Mouse (Mus musculus) lung, embryonic 15.5 days (tissue): Measurements from ENCODE around the gene Plekhf1. TPM values are rescaled to one million over a fixed set of nuclear protein-coding genes. Genes with fewer than 3 reads are reported as not detected.

ENCODE experiments used
- ATAC-seq: fragments of 200-750 bp; cut with Nextera tagmentation; 2 replicates; pipeline ENCODE4 v1.8.0; 2017; ENCODE audit warnings: moderate number of reproducible peaks, borderline replicate concordance; ENCODE audit not compliant: low FRiP score, low TSS enrichment; ENCODE audit errors: extremely low read depth
- H3K27ac ChIP-seq: fragments of 300-500 bp; sonication (generic); 2 replicates; pipeline ENCODE4 v1.5.1; 2015; ENCODE audit warnings: moderate library complexity, mild to moderate bottlenecking, inconsistent platforms
- H3K27me3 ChIP-seq: fragments of 300-500 bp; sonication (generic); 2 replicates; pipeline ENCODE4 v1.6.1; 2015; ENCODE audit warnings: inconsistent platforms
- H3K36me3 ChIP-seq: fragments of 300-500 bp; sonication (generic); 2 replicates; pipeline ENCODE4 v1.6.1; 2015; ENCODE audit warnings: inconsistent platforms
- H3K4me1 ChIP-seq: fragments of 300-500 bp; sonication (generic); 2 replicates; pipeline ENCODE4 v1.6.1; 2015; ENCODE audit warnings: inconsistent platforms
- H3K4me2 ChIP-seq: fragments of 300-500 bp; sonication (generic); 2 replicates; pipeline ENCODE4 v1.6.1; 2015; ENCODE audit warnings: inconsistent platforms, mild to moderate bottlenecking, moderate library complexity
- H3K4me3 ChIP-seq: fragments of 300-500 bp; sonication (generic); 2 replicates; pipeline ENCODE4 v1.5.1; 2015; ENCODE audit warnings: mild to moderate bottlenecking, inconsistent platforms
- H3K9ac ChIP-seq: fragments of 300-500 bp; sonication (generic); 2 replicates; pipeline ENCODE4 v1.6.1; 2015; ENCODE audit warnings: inconsistent platforms
- H3K9me3 ChIP-seq: fragments of 300-500 bp; sonication (generic); 2 replicates; pipeline ENCODE4 v1.6.1; 2016; ENCODE audit warnings: inconsistent platforms
- WGBS: fragments of 180-500 bp; shearing (Covaris S2); methylation state at CpG from one replicate; pipeline ENCODE4 v1.1.7; 2015; 5-methylcytosine and 5-hydroxymethylcytosine counted together
- polyA plus RNA-seq: library from polyadenylated mRNA; unstranded; fragments of >200 nt; fragmentation: Nextera tagmentation; extraction: Ambion mirVana; gene quantifications from 2 replicates; pipeline ENCODE4 v1.2.1, GENCODE M21; 2015

Plekhf1 gene
- polyA plus RNA-seq, 1 experiment from 2014 or later: 5.5 TPM

DNA sequence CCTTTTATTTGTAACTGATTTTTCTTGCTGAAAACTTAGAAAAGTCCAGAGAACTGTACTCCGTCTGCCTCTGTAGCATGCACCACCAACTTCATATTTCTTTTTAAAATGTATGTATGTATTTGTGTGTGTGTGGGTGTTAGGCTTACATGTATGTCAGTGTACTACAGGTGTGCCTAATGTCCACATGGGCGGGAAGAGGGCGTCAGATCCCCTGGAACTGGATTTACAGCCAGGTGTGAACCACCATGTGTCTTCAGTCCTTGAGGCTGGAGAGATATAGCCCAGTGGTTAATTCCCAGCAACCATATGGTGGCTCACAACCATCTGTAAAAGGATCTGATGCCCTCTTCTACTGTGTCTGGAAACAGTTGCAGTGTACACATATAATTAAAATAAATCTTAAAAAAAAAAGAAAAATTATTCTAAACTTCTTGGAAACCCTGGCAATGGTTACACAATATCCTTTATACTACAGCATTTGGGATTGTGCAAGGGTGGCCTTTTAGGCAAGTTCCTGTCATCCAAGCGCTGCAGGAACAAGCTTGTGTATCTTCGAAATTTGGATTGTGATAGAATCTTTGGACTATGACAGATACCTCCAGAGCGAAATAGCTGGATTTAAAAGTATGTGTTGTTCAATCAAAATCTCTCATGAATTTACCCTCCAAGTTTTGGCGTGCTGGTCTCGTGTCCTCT, 27.8 kb downstream of the Plekhf1 start:
- WGBS: 61% methylated on average over 8 of the region's 8 CpGs
- H3K9me3 ChIP-seq: no peaks in the 10 kb centered on the region
- no peak overlapping the region for H3K27ac ChIP-seq
- H3K36me3 ChIP-seq: no peaks in the 10 kb centered on the region
- H3K4me3 ChIP-seq: no peak overlapping the region
- no peak for ATAC-seq
- H3K27me3 ChIP-seq: no peaks in the 10 kb centered on the region
- no peak overlapping the region for H3K9ac ChIP-seq
- H3K4me2 ChIP-seq: 0 out of 2 replicates have a peak overlapping the region, but pooled peaks have one; percentile 34
- H3K4me1 ChIP-seq: peaks cover 4% of the 10 kb centered on the region; the same call in 1 of the 2 replicates

DNA sequence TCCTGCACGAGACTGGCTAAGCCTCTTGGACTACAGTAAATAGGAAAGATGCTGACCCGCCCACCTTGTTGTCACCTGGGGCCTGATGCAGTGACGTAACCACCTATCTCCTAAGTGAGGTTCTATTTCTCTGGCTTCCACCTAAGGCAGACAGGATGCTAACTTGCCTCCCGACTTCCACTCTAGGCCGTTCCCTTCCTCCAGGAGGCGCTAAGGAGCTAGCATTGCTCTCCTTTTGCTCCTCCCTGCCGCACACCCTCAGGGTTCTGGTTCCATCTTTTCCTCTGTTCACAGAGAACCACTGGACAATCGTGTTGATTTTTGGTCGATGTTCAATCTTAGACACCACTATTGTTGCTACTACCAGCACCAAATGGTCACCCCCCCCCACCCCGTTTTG, 36.2 kb downstream of the Plekhf1 start:
- H3K36me3 ChIP-seq: no peaks in the 10 kb centered on the region
- no peak overlapping the region for H3K9ac ChIP-seq
- no peaks in the 10 kb centered on the region for H3K27me3 ChIP-seq
- H3K9me3 ChIP-seq: no peaks in the 10 kb centered on the region
- no peak overlapping the region for H3K27ac ChIP-seq
- no peak overlapping the region for H3K4me2 ChIP-seq
- no peaks in the 10 kb centered on the region for H3K4me1 ChIP-seq
- 51% methylated on average over 10 of the region's 10 CpGs for WGBS
- H3K4me3 ChIP-seq: no peak overlapping the region
- ATAC-seq: no peak

DNA sequence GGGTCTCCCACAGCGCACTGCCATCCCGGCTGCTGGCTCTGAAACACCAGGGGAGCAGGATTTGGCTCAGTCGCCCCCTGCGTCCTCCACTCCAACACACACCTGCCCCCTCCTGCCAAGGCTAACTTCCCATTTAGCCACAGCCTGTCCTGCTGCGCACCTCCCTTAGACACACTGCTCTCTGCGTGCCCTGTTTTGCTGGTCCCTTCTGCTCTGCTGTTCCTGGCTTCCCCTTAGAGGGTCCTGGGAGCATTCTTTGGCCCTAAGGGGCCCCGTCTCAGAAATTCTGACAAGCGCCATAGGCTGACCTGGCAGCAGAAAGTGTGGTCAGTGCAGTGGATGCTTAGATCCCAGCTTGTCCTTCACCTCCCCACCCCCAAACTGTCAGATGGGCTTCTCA, 36.7 kb downstream of the Plekhf1 start:
- H3K4me1 ChIP-seq: no peaks in the 10 kb centered on the region
- H3K9ac ChIP-seq: no peak overlapping the region
- no peak overlapping the region for H3K4me3 ChIP-seq
- H3K9me3 ChIP-seq: no peaks in the 10 kb centered on the region
- H3K36me3 ChIP-seq: no peaks in the 10 kb centered on the region
- H3K27me3 ChIP-seq: no peaks in the 10 kb centered on the region
- H3K4me2 ChIP-seq: no peak overlapping the region
- ATAC-seq: no peak
- H3K27ac ChIP-seq: no peak overlapping the region
- 62% methylated on average over 8 of the region's 8 CpGs for WGBS

DNA sequence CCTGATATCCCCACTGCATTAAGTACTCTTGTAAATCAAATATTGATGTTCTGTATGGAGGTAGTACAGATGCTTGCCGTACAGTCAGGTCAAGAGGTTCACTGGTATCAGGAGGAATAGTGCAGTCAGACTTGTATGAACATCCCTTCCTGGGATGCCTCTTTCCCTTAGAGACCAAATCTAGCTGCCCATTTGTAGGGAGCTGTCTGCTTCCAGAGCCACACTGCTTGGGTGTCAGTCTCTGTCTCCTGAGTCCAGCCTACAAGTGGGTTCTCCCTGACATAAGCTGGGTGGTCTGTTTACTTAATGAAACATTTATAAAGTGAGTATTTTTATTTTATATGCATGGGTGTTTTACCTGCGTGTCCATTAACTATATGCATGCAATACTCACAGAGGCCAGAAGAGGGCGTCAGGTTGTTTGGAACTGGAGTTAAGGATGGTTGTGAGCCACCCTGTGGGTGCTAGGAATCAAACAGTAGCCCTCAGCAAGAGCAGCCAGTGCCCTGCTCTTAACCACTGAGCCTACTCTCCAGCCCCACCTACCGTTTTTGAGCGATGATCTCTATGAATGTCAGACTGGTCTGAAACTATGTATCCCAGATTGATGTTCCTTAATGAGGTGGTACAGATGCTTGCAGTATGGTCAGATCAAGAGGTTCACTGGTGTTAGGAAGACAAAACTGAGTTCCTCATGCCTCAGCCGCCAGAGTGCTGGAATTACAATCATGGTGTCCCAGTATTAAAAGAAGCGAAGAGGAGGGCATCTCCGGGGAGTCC, 37.6 kb downstream of the Plekhf1 start:
- Histone ChIP-seq H3K4me3 (no peak overlapping the region), H3K27me3 (no peaks in the 10 kb centered on the region), H3K36me3 (no peaks in the 10 kb centered on the region), H3K9me3 (no peaks in the 10 kb centered on the region), H3K9ac (no peak overlapping the region), H3K4me1 (no peaks in the 10 kb centered on the region), H3K4me2 (no peak overlapping the region), H3K27ac (no peak overlapping the region)
- ATAC-seq: no peak
- 78% methylated on average over 8 of the region's 8 CpGs for WGBS

DNA sequence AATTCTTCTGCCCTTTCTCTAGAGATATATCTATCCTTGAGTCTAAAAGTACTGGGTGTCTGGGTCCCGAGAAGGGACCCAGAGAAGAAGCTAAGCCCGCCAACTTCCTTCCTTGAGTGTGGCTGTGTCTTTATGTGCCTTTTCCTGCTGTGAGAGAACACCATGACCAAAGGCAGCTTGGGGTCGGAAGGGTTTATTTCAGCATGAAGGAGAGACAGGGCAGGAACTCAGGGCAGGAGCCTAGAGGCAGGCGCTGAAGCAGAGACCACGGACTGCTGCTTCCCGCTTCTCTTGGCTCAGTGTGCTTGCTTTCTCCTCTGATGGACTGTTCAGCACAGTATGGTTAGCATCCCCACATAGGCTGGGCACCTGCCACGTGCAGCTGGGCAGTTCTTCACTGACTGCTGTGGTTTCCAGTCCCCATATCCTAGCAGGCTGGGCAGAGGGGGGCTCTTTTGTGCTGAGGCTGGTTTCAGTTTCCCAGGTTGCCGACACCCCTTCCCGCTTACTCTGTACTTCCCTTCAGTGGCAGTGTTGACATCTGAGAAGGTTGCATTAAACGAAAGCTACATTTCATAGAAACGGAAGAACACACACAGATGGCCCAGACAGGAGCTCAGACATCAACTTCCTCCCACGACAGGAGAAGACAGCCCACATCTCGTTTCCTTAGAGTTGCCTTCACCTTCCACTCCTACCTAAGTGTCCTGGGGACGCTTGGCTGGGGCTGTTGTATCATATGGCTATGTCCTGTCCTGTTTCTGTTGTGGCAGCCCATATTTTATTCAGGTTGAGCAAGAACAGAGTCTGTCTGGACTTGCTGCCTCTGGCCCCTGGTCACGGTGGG, 38.5 kb downstream of the Plekhf1 start:
- H3K36me3 ChIP-seq: no peaks in the 10 kb centered on the region
- ATAC-seq: no peak
- no peak overlapping the region for H3K4me2 ChIP-seq
- H3K4me3 ChIP-seq: no peak overlapping the region
- no peak overlapping the region for H3K9ac ChIP-seq
- H3K9me3 ChIP-seq: no peaks in the 10 kb centered on the region
- 0 out of 2 replicates have a peak overlapping the region, but pooled peaks have one; percentile 13 for H3K27ac ChIP-seq
- 72% methylated on average over 15 of the region's 15 CpGs for WGBS
- H3K4me1 ChIP-seq: peaks cover 2% of the 10 kb centered on the region
- H3K27me3 ChIP-seq: no peaks in the 10 kb centered on the region

DNA sequence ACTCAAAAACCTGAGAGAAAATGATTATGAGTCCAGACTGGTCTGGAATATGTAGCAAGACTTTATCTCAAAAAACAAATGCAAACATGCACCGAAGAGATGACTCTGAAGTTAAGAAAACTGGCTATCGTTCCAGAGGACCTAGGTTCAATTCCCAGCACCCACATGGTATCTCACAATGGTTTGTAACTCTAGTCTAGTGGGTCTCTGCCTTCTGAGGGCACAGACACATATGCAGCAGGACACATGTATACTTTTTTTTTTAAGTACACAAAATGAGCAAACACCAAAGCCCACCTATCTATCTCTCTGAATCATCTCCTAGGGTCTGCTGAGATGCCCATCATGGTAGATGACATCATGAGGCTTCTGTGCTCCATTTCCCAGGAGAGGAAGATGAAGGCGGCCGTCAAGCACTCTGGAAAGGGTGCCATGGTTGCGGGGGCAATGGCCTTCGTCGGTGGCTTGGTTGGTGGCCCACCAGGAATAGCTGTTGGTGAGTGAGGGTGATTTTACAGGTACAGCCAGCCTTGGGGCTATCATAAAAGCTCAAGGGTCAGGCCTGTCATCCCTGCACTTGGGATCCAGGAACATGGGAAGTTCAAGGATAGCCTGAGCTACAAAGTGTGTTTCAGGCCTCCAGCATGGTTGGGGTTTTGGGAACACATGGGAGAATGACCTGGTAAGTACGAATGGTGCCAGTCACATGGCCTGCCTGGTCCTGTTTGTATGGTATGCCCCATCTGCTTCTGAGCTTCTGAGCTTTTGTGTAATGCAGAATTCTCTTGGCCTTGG, 39.3 kb downstream of the Plekhf1 start:
- Histone ChIP-seq H3K27me3 (no peaks in the 10 kb centered on the region), H3K36me3 (no peaks in the 10 kb centered on the region), H3K27ac (no peak overlapping the region), H3K9me3 (no peaks in the 10 kb centered on the region), H3K4me2 (no peak overlapping the region), H3K4me1 (peaks cover 6% of the 10 kb centered on the region), H3K4me3 (no peak overlapping the region), H3K9ac (no peak overlapping the region)
- 82% methylated on average over 8 of the region's 8 CpGs for WGBS
- no peak for ATAC-seq

DNA sequence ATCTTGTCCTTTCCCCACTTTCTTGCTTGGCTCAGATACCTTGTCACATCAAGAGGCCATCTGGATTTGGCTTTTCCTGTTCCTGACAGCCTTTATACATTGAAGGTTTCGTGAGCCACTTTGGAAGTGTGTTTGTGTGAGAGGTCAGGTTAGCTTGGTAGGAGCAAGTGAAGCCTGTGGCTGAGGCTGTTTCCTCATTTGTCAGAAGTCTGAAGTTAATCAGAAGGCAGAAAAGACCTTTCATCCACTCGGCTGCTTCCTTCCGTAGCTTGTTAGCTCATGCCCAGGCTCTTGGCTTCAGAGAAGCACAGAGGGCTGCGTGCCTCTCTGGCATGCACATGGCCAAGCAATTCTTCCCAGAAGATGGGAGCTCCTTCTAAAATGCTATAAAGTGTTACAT, 40.0 kb downstream of the Plekhf1 start:
- Histone ChIP-seq H3K4me1 (peaks cover 12% of the 10 kb centered on the region), H3K36me3 (no peaks in the 10 kb centered on the region), H3K4me3 (no peak overlapping the region), H3K9ac (no peak overlapping the region), H3K4me2 (no peak overlapping the region), H3K27me3 (no peaks in the 10 kb centered on the region), H3K27ac (no peak overlapping the region), H3K9me3 (no peaks in the 10 kb centered on the region)
- no peak for ATAC-seq
- WGBS: 58% methylated on average over 4 of the region's 4 CpGs

DNA sequence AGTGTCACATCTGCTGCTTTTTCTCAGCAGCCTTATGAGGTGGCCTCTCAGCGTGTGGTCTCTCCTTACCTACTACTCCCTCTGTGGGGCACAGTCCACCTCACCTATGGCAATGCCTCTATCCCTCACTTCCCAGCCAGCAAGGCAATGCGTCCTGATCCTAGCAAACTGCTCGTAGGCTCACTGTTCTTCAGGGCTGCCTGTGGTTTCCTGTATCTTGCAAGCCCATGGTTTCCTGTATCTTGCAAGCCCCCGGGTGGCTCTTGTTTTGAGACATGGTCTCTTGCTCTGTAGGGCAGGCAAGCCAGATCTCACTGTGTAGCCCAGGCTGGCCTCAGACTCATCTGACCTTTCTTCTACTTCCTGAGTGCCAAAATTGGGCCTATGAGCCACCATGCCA, 41.0 kb downstream of the Plekhf1 start:
- H3K9ac ChIP-seq: no peak overlapping the region
- WGBS: 60% methylated on average over 4 of the region's 4 CpGs
- H3K4me1 ChIP-seq: peaks cover 14% of the 10 kb centered on the region
- no peaks in the 10 kb centered on the region for H3K27me3 ChIP-seq
- no peaks in the 10 kb centered on the region for H3K9me3 ChIP-seq
- ATAC-seq: no peak
- H3K36me3 ChIP-seq: no peaks in the 10 kb centered on the region
- H3K4me3 ChIP-seq: no peak overlapping the region
- H3K27ac ChIP-seq: no peak overlapping the region
- no peak overlapping the region for H3K4me2 ChIP-seq

DNA sequence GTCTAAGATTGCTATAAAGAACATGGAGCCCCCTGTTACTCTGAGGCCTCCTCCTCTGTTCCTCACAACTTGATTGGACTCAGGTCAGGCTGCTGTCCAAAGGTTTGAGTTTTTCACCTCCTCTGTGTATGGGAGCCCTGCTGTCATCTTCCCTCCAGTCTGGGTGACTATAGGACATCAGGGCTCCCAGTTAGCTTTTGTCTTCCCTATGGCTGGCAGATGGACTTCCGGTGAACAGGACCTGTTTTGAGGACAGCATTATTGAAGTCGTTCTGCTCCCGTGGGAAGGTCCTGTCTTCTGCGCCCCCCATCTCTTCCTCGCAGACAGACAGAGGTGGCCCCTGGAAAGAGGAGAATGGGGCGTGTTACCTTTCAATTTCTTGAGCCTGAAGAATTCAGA, 43.0 kb downstream of the Plekhf1 start:
- no peak overlapping the region for H3K27ac ChIP-seq
- no peaks in the 10 kb centered on the region for H3K27me3 ChIP-seq
- no peak for ATAC-seq
- H3K9me3 ChIP-seq: no peaks in the 10 kb centered on the region
- H3K4me3 ChIP-seq: no peak overlapping the region
- H3K36me3 ChIP-seq: no peaks in the 10 kb centered on the region
- no peak overlapping the region for H3K9ac ChIP-seq
- 89% methylated on average over 6 of the region's 6 CpGs for WGBS
- peaks cover 14% of the 10 kb centered on the region for H3K4me1 ChIP-seq
- peak overlapping the region; percentile 79; the same call in 1 of the 2 replicates for H3K4me2 ChIP-seq

DNA sequence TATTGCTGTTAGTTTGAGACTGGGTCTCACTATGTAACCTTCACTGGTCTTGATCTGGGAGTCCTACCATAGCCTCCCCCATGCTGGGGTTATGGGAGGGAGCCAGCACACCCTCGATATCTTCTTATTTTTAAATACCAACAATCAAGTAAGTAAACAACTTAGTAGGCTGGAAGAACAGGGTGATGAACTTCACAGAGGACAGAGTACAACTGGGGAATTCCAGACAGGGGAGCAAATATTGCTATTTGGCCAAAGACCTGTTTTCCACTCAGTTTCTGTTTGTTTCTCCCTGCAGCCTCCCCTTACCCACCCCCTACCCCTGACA, 43.4 kb downstream of the Plekhf1 start:
- Histone ChIP-seq H3K4me2 (peak overlapping the region; percentile 79), H3K9me3 (no peaks in the 10 kb centered on the region), H3K9ac (0 out of 2 replicates have a peak overlapping the region, but pooled peaks have one; percentile 63), H3K4me3 (peak overlapping the region; percentile 68; the same call in 1 of the 2 replicates), H3K4me1 (peaks cover 14% of the 10 kb centered on the region), H3K27me3 (no peaks in the 10 kb centered on the region), H3K36me3 (no peaks in the 10 kb centered on the region), H3K27ac (0 out of 2 replicates have a peak overlapping the region, but pooled peaks have one; percentile 86)
- no peak for ATAC-seq
- 19% methylated on average over 1 of the region's 1 CpGs for WGBS

DNA sequence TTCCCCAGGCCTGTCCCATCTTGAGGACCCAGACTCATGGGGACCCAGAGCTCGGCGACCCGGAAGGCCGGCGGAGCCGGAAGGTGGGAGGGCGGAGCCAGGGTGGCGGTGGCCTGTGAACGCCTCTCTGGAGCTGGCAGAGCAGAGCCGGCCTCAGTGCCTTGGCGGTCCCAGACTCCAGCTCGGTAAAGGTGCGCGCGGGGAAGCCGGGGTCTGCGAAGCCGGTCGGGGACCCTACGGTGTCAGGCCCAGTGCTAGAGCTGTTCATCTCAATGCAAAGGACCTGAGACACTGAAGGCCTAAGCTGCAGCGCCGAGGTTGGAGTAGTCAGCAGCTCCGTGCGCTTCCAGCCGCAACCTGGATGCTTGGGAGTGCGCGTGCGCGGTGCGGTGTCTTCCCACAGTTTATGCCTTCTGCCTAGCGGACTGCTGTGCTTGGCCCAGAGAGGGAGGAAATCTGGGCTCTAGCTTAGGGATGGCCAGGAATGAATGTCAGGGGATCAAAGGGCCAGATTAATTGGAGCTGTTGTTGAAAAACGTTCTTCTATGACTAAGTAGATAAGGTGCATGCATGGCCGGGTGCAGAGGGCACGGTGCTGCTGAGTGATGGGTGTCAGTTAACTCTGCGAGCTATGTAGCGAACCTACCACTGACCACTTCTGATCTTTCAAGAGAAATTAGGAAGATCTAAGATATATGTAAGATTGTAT, 44.0 kb downstream of the Plekhf1 start:
- Histone ChIP-seq H3K4me1 (peaks cover 14% of the 10 kb centered on the region), H3K27ac (peak overlapping the region; percentile 86), H3K4me2 (peak overlapping the region; percentile 79), H3K4me3 (peak overlapping the region; percentile 68), H3K36me3 (no peaks in the 10 kb centered on the region), H3K9ac (peak overlapping the region; percentile 63), H3K9me3 (no peaks in the 10 kb centered on the region), H3K27me3 (no peaks in the 10 kb centered on the region)
- 3% methylated on average over 36 of the region's 36 CpGs for WGBS
- ATAC-seq: peak; percentile 88
